Mouse (Mus musculus) hindbrain, embryonic 14.5 days (tissue): ENCODE measurements around the gene Lasp1. TPM values are rescaled to one million over a fixed set of nuclear protein-coding genes. Genes with fewer than 3 reads are reported as not detected.
"Not testable (repeated sequence)": the region's sequence is repeated elsewhere in the genome, so short reads cannot be mapped to it uniquely, and the experiment has no call there.

Experiments used
- ATAC-seq: fragments of 200-750 bp; cut with Nextera tagmentation; 2 replicates; pipeline ENCODE4 v1.8.0; 2017; ENCODE audit warnings: moderate number of reproducible peaks, mild to moderate bottlenecking, moderate TSS enrichment, moderate library complexity; ENCODE audit not compliant: low FRiP score
- DNase-seq: peaks from one replicate; pipeline ENCODE4 v3.0.0-alpha.2; 2015; ENCODE audit warnings: low spot score
- H3K27ac ChIP-seq: fragments of 300-500 bp; sonication (generic); 2 replicates; pipeline ENCODE4 v1.5.1; 2014; ENCODE audit warnings: mild to moderate bottlenecking, moderate library complexity
- H3K27me3 ChIP-seq: fragments of 300-500 bp; sonication (generic); 2 replicates; pipeline ENCODE4 v1.6.1; 2014; ENCODE audit warnings: mild to moderate bottlenecking, low read length, mixed read lengths; ENCODE audit not compliant: control insufficient read depth, insufficient read depth
- H3K36me3 ChIP-seq: fragments of 300-500 bp; sonication (generic); replicated peaks from 2 replicates; pipeline ENCODE4 v1.6.1; 2014; ENCODE audit not compliant: control insufficient read depth, insufficient read depth
- H3K4me1 ChIP-seq: fragments of 300-500 bp; sonication (generic); replicated peaks from 2 replicates; pipeline ENCODE4 v1.6.1; 2014; ENCODE audit warnings: antibody characterized with exemption, low read length, mixed read lengths; ENCODE audit not compliant: control insufficient read depth, insufficient read depth
- H3K4me2 ChIP-seq: fragments of 300-500 bp; sonication (generic); replicated peaks from 2 replicates; pipeline ENCODE4 v1.6.1; 2014; ENCODE audit warnings: mild to moderate bottlenecking, moderate library complexity
- H3K4me3 ChIP-seq: fragments of 300-500 bp; sonication (generic); replicated peaks from 2 replicates; pipeline ENCODE4 v1.5.1; 2014; ENCODE audit warnings: mild to moderate bottlenecking, low read length
- H3K9ac ChIP-seq: fragments of 300-500 bp; sonication (generic); 2 replicates; pipeline ENCODE4 v1.6.1; 2014
- H3K9me3 ChIP-seq: fragments of 300-500 bp; sonication (generic); 2 replicates; pipeline ENCODE4 v1.6.1; 2016; ENCODE audit warnings: low read length; ENCODE audit not compliant: control insufficient read depth
- WGBS: fragments of 180-500 bp; shearing (Covaris S2); extraction: QIAGEN DNeasy Blood & Tissue Kit; methylation state at CpG from one replicate; pipeline ENCODE4 v1.1.7; 2014; 5-methylcytosine and 5-hydroxymethylcytosine counted together
- polyA plus RNA-seq: library from polyadenylated mRNA; unstranded; fragments of >200 nt; fragmentation: Nextera tagmentation; extraction: Ambion mirVana; gene quantifications from 2 replicates; pipeline ENCODE4 v1.2.1, GENCODE M21; 2014

Gene Lasp1
- polyA plus RNA-seq, 1 experiment from 2014 or later: 110 TPM

- Histone ChIP-seq H3K36me3 (no peaks in the 10 kb centered on the region), H3K9ac (no peak overlapping the region), H3K4me2 (no peak overlapping the region), H3K27me3 (no peaks in the 10 kb centered on the region), H3K4me1 (no peaks in the 10 kb centered on the region), H3K27ac (no peak overlapping the region), H3K4me3 (no peak overlapping the region), H3K9me3 (no peaks in the 10 kb centered on the region)
- WGBS: 75% methylated on average over 2 of the region's 2 CpGs
- ATAC-seq (no peak), DNase-seq (no peak)
Observed at GRCm38 (mm10) chr11:97862148-97862547, 63.3 kb downstream of the Lasp1 start.

GRCm38 (mm10) chr11:97865421-97865820 lies 66.6 kb downstream of the Lasp1 start:
- no peak for DNase-seq
- H3K4me2 ChIP-seq: no peak overlapping the region
- H3K9me3 ChIP-seq: no peaks in the 10 kb centered on the region
- H3K27me3 ChIP-seq: no peaks in the 10 kb centered on the region
- H3K9ac ChIP-seq: no peak overlapping the region
- ATAC-seq: no peak
- 91% methylated on average over 5 of the region's 5 CpGs for WGBS
- no peaks in the 10 kb centered on the region for H3K36me3 ChIP-seq
- no peaks in the 10 kb centered on the region for H3K4me1 ChIP-seq
- no peak overlapping the region for H3K4me3 ChIP-seq
- H3K27ac ChIP-seq: no peak overlapping the region

GRCm38 (mm10) chr11:97866091-97866888 lies 67.5 kb downstream of the Lasp1 start:
- Histone ChIP-seq H3K27me3 (no peaks in the 10 kb centered on the region), H3K9ac (no peak overlapping the region), H3K4me1 (no peaks in the 10 kb centered on the region), H3K27ac (no peak overlapping the region), H3K4me3 (no peak overlapping the region), H3K4me2 (no peak overlapping the region), H3K9me3 (no peaks in the 10 kb centered on the region), H3K36me3 (no peaks in the 10 kb centered on the region)
- 90% methylated on average over 3 of the region's 3 CpGs for WGBS
- no peak for ATAC-seq
- no peak for DNase-seq

GRCm38 (mm10) chr11:97867591-97867990 lies 68.8 kb downstream of the Lasp1 start:
- no peak overlapping the region for H3K4me2 ChIP-seq
- H3K27me3 ChIP-seq: no peaks in the 10 kb centered on the region
- H3K9me3 ChIP-seq: no peaks in the 10 kb centered on the region
- WGBS: 88% methylated on average over 3 of the region's 3 CpGs
- no peak overlapping the region for H3K9ac ChIP-seq
- no peaks in the 10 kb centered on the region for H3K36me3 ChIP-seq
- H3K4me1 ChIP-seq: no peaks in the 10 kb centered on the region
- ATAC-seq (no peak), DNase-seq (no peak)
- H3K4me3 ChIP-seq: no peak overlapping the region
- H3K27ac ChIP-seq: no peak overlapping the region

- H3K4me3 ChIP-seq, H3K4me2 ChIP-seq: not testable (repeated sequence)
- 82% methylated on average over 5 of the region's 5 CpGs for WGBS
Observed at GRCm38 (mm10) chr11:97872378-97872777, 73.6 kb downstream of the Lasp1 start.

GRCm38 (mm10) chr11:97874396-97874795 lies 75.6 kb downstream of the Lasp1 start:
- Histone ChIP-seq H3K4me3 (no peak overlapping the region), H3K4me1 (no peaks in the 10 kb centered on the region), H3K27me3 (no peaks in the 10 kb centered on the region), H3K27ac (no peak overlapping the region), H3K9me3 (no peaks in the 10 kb centered on the region), H3K36me3 (no peaks in the 10 kb centered on the region), H3K9ac (no peak overlapping the region), H3K4me2 (no peak overlapping the region)
- no peak for ATAC-seq
- no peak for DNase-seq
- 95% methylated on average over 1 of the region's 1 CpGs for WGBS

More at GRCm38 (mm10) chr11:97872378-97872777, 73.6 kb downstream of the Lasp1 start:
- H3K9ac ChIP-seq, H3K27ac ChIP-seq, ATAC-seq, H3K27me3 ChIP-seq, H3K36me3 ChIP-seq, DNase-seq, H3K9me3 ChIP-seq, H3K4me1 ChIP-seq: not testable (repeated sequence)

- H3K27ac ChIP-seq: no peak overlapping the region
- ATAC-seq (no peak), DNase-seq (no peak)
- H3K9me3 ChIP-seq: no peaks in the 10 kb centered on the region
- 92% methylated on average over 2 of the region's 2 CpGs for WGBS
- no peaks in the 10 kb centered on the region for H3K27me3 ChIP-seq
- H3K9ac ChIP-seq: no peak overlapping the region
- no peaks in the 10 kb centered on the region for H3K4me1 ChIP-seq
- no peak overlapping the region for H3K4me2 ChIP-seq
- no peaks in the 10 kb centered on the region for H3K36me3 ChIP-seq
- H3K4me3 ChIP-seq: no peak overlapping the region
Observed at GRCm38 (mm10) chr11:97877341-97877740, 78.5 kb downstream of the Lasp1 start.

GRCm38 (mm10) chr11:97880362-97880761 lies 81.6 kb downstream of the Lasp1 start:
- no peak for ATAC-seq
- no peak overlapping the region for H3K4me2 ChIP-seq
- H3K27ac ChIP-seq: no peak overlapping the region
- no peaks in the 10 kb centered on the region for H3K4me1 ChIP-seq
- no peak overlapping the region for H3K4me3 ChIP-seq
- no peak for DNase-seq
- WGBS: 94% methylated on average over 4 of the region's 4 CpGs
- no peaks in the 10 kb centered on the region for H3K27me3 ChIP-seq
- no peak overlapping the region for H3K9ac ChIP-seq
- no peaks in the 10 kb centered on the region for H3K36me3 ChIP-seq
- no peaks in the 10 kb centered on the region for H3K9me3 ChIP-seq

GRCm38 (mm10) chr11:97883542-97883917 lies 84.7 kb downstream of the Lasp1 start:
- peak; percentile 57 for DNase-seq
- 4% methylated on average over 26 of the region's 26 CpGs for WGBS
- Histone ChIP-seq H3K4me1 (no peaks in the 10 kb centered on the region), H3K27me3 (no peaks in the 10 kb centered on the region), H3K9ac (peak overlapping the region; percentile 53), H3K9me3 (no peaks in the 10 kb centered on the region), H3K36me3 (no peaks in the 10 kb centered on the region), H3K4me2 (peak overlapping the region; percentile 57), H3K4me3 (peak overlapping the region; percentile 49), H3K27ac (peak overlapping the region; percentile 76; the same call in 1 of the 2 replicates)
- peak; percentile 70 for ATAC-seq
